Mouse (Mus musculus) embryo, embryonic 11 days (tissue): ENCODE results near the gene H2al1k.
A peak's percentile ranks its signal among the peaks of the same experiment; 100 is the strongest.
"Not testable (repeated sequence)": the region's sequence is repeated elsewhere in the genome, so short reads cannot be mapped to it uniquely, and the experiment has no call there.

Source experiments
- DNase-seq: peaks from one replicate; pipeline ENCODE4 v3.0.0-alpha.2; 2015

Gene H2al1k

GRCm38 (mm10) chrX:9350327-9350726 is at the start of gene H2al1k:
Gene H2al1k, plus strand, starts transcription at chrX:9350627.
- DNase-seq: not testable (repeated sequence)

DNA sequence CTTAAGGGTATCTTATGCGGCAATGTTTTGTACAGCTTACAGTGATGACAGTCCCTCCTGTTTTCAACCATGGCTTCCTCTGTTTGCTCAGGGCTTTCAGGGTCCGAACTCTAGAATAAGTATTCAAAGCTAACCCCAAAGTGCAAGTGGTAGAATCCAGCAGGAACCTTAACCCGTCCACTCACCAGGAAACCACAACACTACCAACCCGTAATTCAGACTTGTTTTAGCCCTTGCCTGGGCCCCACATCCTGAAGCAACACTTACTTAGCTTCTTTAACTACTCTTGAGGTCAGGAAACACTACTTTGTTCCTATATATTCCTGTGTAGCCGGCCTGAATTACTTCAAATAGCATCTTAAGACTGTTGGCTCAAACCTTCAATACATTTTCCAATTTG is 47.6 kb upstream of the H2al1k start:
- DNase-seq: no peak

GRCm38 (mm10) chrX:9303455-9303854 is 47.0 kb upstream of the H2al1k start:
- no peak for DNase-seq

GRCm38 (mm10) chrX:9316457-9316856 is 34.0 kb upstream of the H2al1k start:
- DNase-seq: not testable (repeated sequence)

DNA sequence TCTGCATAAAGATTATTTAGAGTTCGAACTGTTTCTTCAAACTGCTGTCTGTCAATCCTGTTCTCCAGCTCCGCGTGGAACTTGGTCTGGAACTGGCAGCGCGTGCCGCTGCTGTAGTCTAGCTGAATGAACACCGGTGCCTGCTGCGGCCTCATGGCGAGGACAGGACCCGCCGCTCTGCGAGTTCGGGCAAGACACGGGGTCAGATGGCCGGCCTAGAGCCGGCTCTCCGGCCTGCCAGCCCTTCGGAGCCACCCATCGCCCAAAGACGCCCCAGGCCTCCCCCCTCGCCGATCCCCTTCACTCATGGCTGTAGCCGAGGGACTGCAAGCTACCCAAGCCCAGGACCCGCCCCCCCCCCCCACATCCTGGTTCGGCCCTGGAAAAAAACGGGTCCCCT is 22.5 kb upstream of the H2al1k start:
- not testable (repeated sequence) for DNase-seq

- not testable (repeated sequence) for DNase-seq
These were observed 18.0 kb upstream of the H2al1k start for GRCm38 (mm10) chrX:9332366-9332962.

DNA sequence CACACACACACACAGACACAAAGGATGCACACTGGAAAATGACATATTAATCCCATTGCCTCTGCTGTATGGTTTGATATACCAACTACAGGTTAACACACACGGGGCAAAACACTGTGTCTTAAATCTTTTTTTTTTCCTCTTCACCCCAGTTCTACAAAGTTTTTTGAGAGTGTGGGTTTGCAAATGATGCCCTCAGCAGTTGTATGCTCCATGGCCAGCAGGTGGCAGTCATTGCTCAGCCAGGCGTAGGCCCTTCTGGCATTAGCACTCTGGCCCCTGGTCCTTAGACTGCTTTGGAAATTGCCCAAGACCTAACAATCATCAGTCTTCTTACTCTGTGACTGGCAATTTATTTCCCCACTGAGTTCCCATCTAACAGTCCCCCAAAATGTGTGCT is 17.4 kb upstream of the H2al1k start:
- not testable (repeated sequence) for DNase-seq

DNA sequence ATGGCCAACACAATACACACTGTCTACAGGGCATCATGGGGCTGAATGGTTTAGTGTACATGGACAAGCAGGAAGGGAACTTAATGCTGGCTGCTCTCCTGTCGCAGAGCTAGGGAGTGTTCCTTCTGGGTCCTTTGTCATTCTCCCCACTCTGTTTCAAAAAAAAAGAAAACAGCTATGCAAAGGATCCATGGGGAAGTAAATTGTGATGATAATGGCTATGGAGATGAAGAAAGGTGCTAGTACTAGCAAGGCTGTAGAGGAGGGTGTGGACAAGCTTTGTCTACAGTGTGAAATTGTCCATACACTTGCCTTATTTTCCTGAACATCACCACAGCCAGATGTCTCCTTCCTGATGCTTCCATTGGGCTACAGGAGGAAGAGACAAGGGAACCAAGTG is 15.4 kb upstream of the H2al1k start:
- not testable (repeated sequence) for DNase-seq

DNA sequence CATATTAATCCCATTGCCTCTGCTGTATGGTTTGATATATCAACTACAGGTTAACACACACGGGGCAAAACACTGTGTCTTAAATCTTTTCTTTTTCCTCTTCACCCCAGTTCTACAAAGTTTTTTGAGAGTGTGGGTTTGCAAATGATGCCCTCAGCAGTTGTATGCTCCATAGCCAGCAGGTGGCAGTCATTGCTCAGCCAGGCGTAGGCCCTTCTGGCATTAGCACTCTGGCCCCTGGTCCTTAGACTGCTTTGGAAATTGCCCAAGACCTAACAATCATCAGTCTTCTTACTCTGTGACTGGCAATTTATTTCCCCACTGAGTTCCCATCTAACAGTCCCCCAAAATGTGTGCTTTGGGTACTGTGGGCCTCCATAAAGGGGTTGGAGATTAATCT is 23.6 kb downstream of the H2al1k start:
- DNase-seq: peak; percentile 3

- DNase-seq: not testable (repeated sequence)
These were observed 25.5 kb downstream of the H2al1k start for GRCm38 (mm10) chrX:9375927-9376326.
